Mouse (Mus musculus) hindbrain, embryonic 11.5 days (tissue): ENCODE measurements around the gene Cx3cr1. TPM values are rescaled to one million over a fixed set of nuclear protein-coding genes. Genes with fewer than 3 reads are reported as not detected.

Source experiments
- ATAC-seq: fragments of 200-750 bp; cut with Nextera tagmentation; 2 replicates; pipeline ENCODE4 v1.8.0; 2017; ENCODE audit warnings: mild to moderate bottlenecking, moderate TSS enrichment, moderate library complexity; ENCODE audit not compliant: low FRiP score
- DNase-seq: peaks from one replicate; pipeline ENCODE4 v3.0.0-alpha.2; 2015; ENCODE audit warnings: low spot score
- H3K27ac ChIP-seq: fragments of 300-500 bp; sonication (generic); 2 replicates; pipeline ENCODE4 v1.5.1; 2014; ENCODE audit warnings: mild to moderate bottlenecking, low read depth, low read length
- H3K27me3 ChIP-seq: fragments of 300-500 bp; sonication (generic); 2 replicates; pipeline ENCODE4 v1.6.1; 2014; ENCODE audit warnings: mild to moderate bottlenecking, low read length, moderate library complexity, mixed read lengths; ENCODE audit not compliant: control insufficient read depth, insufficient read depth
- H3K36me3 ChIP-seq: fragments of 300-500 bp; sonication (generic); 2 replicates; pipeline ENCODE4 v1.6.1; 2014; ENCODE audit warnings: mild to moderate bottlenecking, low read length, moderate library complexity, mixed read lengths; ENCODE audit not compliant: control insufficient read depth, insufficient read depth
- H3K4me1 ChIP-seq: fragments of 300-500 bp; sonication (generic); replicated peaks from 2 replicates; pipeline ENCODE4 v1.6.1; 2014; ENCODE audit warnings: low read length, mixed read lengths; ENCODE audit not compliant: control insufficient read depth, insufficient read depth
- H3K4me2 ChIP-seq: fragments of 300-500 bp; sonication (generic); replicated peaks from 2 replicates; pipeline ENCODE4 v1.6.1; 2014; ENCODE audit warnings: mild to moderate bottlenecking, low read depth, low read length
- H3K4me3 ChIP-seq: fragments of 300-500 bp; sonication (generic); 2 replicates; pipeline ENCODE4 v1.5.1; 2014; ENCODE audit warnings: low read depth, low read length
- H3K9ac ChIP-seq: fragments of 300-500 bp; sonication (generic); 2 replicates; pipeline ENCODE4 v1.6.1; 2014; ENCODE audit warnings: low read depth, low read length
- H3K9me3 ChIP-seq: fragments of 300-500 bp; sonication (generic); 2 replicates; pipeline ENCODE4 v1.6.1; 2016; ENCODE audit warnings: low read length; ENCODE audit not compliant: control insufficient read depth
- WGBS: fragments of 180-500 bp; shearing (Covaris S2); extraction: QIAGEN DNeasy Blood & Tissue Kit; methylation state at CpG from one replicate; pipeline ENCODE4 v1.1.7; 2014; 5-methylcytosine and 5-hydroxymethylcytosine counted together
- polyA plus RNA-seq: library from polyadenylated mRNA; unstranded; fragments of >200 nt; fragmentation: Nextera tagmentation; extraction: Ambion mirVana; gene quantifications from 2 replicates; pipeline ENCODE4 v1.2.1, GENCODE M21; 2014

The Cx3cr1 gene
- polyA plus RNA-seq, 1 experiment from 2014 or later, result 7.2 TPM

DNA sequence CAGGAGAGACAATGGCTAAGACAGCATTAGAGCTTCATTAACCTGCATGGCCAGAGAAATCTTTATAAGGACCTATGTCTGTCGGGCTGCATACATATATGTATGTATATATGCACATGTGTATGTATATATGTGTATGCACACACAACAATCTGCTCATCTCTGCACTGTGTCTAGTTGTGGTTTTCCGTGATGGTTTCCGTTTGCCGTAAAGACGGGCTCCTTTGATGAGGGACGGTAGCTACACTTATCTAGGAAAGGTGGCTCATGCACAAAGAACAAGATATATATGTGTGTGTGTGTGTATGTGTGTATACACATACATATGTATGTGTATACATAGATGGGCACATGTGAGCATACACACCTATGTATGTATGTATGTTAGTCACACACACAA lies 39.8 kb downstream of the Cx3cr1 start:
- H3K9ac ChIP-seq, result no peak overlapping the region
- H3K4me1 ChIP-seq, result no peaks in the 10 kb centered on the region
- H3K9me3 ChIP-seq, result no peaks in the 10 kb centered on the region
- no peaks in the 10 kb centered on the region for H3K36me3 ChIP-seq
- DNase-seq (no peak), ATAC-seq (no peak)
- H3K4me3 ChIP-seq, result no peak overlapping the region
- H3K27ac ChIP-seq, result no peak overlapping the region
- 96% methylated on average over 6 of the region's 6 CpGs for WGBS
- H3K4me2 ChIP-seq, result no peak overlapping the region
- H3K27me3 ChIP-seq, result no peaks in the 10 kb centered on the region

DNA sequence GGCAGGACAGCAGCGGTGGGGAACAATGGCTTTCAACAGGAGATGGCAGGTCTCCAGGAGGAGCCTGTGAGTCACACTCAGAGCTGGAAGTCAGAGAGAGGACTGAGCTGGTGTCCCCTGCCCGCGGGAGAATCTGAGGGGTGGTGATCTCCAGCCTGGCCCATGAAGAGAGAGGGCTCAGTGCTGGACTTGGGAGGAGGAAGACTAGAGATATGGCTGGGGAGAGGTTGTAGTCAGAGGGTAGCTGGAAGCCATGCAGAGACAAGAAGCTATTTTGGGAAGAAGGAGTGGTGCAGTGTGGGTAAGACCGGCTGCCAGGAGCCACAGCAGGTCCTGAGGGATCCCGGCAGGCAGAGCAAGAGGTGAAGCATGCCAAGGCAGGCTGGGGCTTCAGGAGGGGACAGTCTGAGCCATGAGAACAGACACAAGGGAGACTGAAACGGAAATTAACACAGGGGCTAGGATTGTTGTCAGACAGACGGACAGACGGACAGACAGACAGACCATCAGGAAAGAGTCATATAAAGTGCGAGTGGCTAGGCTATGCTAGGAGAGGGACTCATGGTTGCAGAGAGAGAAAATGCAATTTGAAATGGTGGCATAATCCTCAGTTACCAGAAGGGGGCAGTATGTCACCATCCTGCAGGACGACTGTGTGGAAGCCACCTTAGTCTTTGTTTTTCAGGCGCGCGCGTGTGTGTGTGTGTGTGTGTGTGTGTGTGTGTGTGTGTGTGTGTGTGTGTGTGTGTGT lies 42.1 kb downstream of the Cx3cr1 start:
- no peak overlapping the region for H3K9ac ChIP-seq
- no peak overlapping the region for H3K4me3 ChIP-seq
- H3K9me3 ChIP-seq, result no peaks in the 10 kb centered on the region
- DNase-seq (peak; percentile 78), ATAC-seq (no peak)
- no peak overlapping the region for H3K27ac ChIP-seq
- H3K27me3 ChIP-seq, result no peaks in the 10 kb centered on the region
- WGBS, result 32% methylated on average over 13 of the region's 14 CpGs
- H3K36me3 ChIP-seq, result no peaks in the 10 kb centered on the region
- no peaks in the 10 kb centered on the region for H3K4me1 ChIP-seq
- H3K4me2 ChIP-seq, result no peak overlapping the region

DNA sequence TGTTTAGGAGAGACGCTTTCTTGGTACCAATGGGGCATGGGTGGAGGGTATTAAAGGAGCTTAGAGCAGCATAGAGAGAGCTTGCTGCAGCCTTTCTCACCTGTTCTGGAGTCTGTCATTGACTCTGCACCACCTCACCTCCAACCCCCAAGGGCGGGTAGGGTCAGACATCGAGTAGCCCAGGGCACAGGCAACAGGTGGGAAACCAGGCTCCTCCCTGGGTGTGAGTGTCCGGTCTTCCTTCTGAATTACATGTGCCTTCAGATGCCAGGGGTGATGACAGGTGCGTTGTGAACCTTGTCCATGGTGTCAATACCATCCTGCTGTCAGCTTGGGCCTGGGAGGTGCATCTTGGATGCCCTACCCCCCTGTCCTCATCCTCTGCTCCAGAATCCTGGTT lies 45.1 kb downstream of the Cx3cr1 start:
- H3K9me3 ChIP-seq, result no peaks in the 10 kb centered on the region
- no peaks in the 10 kb centered on the region for H3K4me1 ChIP-seq
- no peak for DNase-seq
- H3K27me3 ChIP-seq, result no peaks in the 10 kb centered on the region
- H3K4me2 ChIP-seq, result no peak overlapping the region
- H3K27ac ChIP-seq, result no peak overlapping the region
- no peak overlapping the region for H3K4me3 ChIP-seq
- no peak for ATAC-seq
- WGBS, result 86% methylated on average over 5 of the region's 5 CpGs
- H3K36me3 ChIP-seq, result no peaks in the 10 kb centered on the region
- H3K9ac ChIP-seq, result no peak overlapping the region

DNA sequence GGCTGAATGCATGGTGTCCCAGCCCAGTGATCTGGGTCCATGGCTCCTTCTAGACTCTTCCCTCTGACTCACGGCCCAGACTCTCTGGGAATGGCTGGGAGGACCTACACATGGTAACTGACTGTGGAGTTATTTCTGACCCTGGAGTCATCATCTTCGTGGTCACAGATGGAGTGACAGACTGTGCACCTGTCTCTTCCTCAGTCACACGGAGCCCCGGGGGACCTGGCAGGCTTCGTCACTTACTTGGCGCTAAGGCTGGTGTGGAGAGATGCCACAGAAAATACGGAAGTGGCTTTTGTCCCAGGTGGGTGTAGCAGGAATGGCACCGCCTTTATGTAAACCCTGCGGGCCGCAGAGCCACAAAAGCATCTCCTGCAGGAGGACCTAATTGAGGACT lies 45.5 kb downstream of the Cx3cr1 start:
- DNase-seq, result no peak
- 85% methylated on average over 10 of the region's 10 CpGs for WGBS
- H3K27me3 ChIP-seq, result no peaks in the 10 kb centered on the region
- H3K36me3 ChIP-seq, result no peaks in the 10 kb centered on the region
- H3K4me2 ChIP-seq, result no peak overlapping the region
- no peak overlapping the region for H3K27ac ChIP-seq
- no peak for ATAC-seq
- H3K4me3 ChIP-seq, result no peak overlapping the region
- no peaks in the 10 kb centered on the region for H3K9me3 ChIP-seq
- H3K4me1 ChIP-seq, result no peaks in the 10 kb centered on the region
- no peak overlapping the region for H3K9ac ChIP-seq

DNA sequence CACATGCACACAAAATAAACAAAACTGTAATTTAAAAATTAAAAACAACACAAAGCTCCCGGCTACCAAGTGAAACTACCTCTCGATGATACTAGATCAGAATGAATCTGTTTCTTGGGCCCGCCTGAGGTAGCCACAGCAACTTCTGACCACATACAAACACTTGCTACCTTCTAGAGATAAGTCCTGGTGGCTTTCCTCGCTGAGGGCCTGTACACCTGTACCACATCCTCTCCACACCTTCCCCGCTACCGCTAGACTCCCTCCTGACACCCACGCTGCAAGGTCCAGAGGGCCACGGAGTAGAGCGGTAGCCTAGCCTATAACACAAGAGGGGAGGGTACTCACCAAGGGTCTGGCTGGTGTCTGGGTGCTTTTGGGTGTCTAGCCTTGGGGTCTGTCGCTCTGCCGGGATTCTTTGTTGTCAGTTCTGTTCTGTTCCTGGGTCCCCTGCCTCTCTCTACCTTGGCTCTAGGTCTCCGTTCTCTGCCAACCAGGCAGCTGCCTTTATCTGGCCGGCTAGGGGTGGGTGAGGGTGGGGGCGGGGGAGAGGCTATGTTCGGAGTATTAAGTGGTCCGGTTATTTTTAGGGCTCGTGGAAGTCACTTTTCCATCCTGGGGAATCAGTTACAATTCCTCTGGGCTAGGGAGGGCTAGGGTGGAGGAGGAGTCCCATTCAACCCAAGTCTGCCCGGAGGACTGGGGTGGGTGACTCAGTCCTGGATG lies 46.4 kb downstream of the Cx3cr1 start, which contains the start of gene Xirp1:
TSS of gene Xirp1 (minus strand) at position 513 of the 726 bp plus-strand sequence.
- 93% methylated on average over 18 of the region's 18 CpGs for WGBS
- DNase-seq (no peak), ATAC-seq (no peak)
- Histone ChIP-seq H3K27me3 (no peaks in the 10 kb centered on the region), H3K4me2 (no peak within 1 kb of the TSS), H3K9me3 (no peaks in the 10 kb centered on the region), H3K4me1 (no peaks in the 10 kb centered on the region), H3K9ac (no peak within 1 kb of the TSS), H3K27ac (no peak within 1 kb of the TSS), H3K4me3 (no peak within 1 kb of the TSS), H3K36me3 (no peaks in the 10 kb centered on the region)

DNA sequence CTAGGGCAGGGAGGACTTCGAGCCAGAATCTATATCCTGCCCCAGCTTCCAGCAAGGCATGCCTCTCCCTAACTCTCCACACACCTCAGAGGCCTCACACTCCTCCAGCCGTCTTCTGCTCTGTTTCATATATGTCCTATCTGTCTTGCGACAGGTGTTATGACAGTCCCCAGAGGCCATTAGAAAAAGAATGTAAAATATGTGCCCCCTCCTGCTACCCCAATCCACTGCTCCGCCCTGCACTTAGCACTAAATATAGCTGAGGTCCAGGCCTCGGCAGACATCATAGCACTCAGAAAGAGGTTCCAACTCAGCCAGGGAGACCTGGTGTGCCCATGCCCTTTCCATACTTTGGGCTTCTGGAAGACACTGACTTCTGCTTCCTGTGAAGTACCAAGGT lies 48.5 kb downstream of the Cx3cr1 start:
- Histone ChIP-seq H3K4me2 (no peak overlapping the region), H3K9me3 (no peaks in the 10 kb centered on the region), H3K9ac (no peak overlapping the region), H3K27ac (no peak overlapping the region), H3K36me3 (no peaks in the 10 kb centered on the region), H3K4me1 (no peaks in the 10 kb centered on the region; the same call in 1 of the 2 replicates), H3K4me3 (no peak overlapping the region), H3K27me3 (no peaks in the 10 kb centered on the region)
- WGBS, result 72% methylated on average over 5 of the region's 5 CpGs
- DNase-seq (no peak), ATAC-seq (no peak)

DNA sequence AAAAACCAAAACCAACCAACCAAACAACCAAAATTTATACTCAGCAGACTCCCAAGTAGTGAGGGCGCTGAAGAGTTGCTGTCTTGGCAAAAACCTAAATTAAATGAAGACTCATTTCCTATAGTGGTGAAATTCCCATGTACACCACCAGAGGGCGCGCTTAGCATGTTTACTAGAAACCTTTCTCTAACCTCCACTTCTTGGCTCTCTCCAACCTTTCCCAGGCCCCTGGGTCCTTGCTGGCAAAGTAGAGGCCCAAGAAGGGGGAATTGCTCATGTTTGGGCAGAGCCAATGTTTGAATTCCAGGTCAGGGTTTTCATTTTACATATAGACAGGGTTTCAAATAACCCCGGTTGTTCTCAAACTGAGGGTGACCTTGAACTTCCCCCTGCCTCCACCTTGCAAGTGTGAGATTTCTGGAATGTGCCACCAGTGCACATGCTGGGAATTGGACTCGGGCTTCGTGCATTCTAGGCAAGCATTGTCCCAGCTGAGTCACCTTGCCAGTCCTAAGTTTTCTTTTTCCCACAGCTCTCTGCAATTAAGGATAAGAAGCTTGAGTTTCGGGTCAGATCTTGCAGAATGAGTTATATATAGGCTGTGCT lies 49.3 kb downstream of the Cx3cr1 start:
- Histone ChIP-seq H3K9ac (no peak overlapping the region), H3K36me3 (no peaks in the 10 kb centered on the region), H3K4me2 (no peak overlapping the region), H3K9me3 (no peaks in the 10 kb centered on the region), H3K4me3 (no peak overlapping the region), H3K4me1 (no peaks in the 10 kb centered on the region; the same call in 1 of the 2 replicates), H3K27me3 (no peaks in the 10 kb centered on the region), H3K27ac (no peak overlapping the region)
- DNase-seq (peak; percentile 82), ATAC-seq (no peak)
- 43% methylated on average over 7 of the region's 7 CpGs for WGBS

DNA sequence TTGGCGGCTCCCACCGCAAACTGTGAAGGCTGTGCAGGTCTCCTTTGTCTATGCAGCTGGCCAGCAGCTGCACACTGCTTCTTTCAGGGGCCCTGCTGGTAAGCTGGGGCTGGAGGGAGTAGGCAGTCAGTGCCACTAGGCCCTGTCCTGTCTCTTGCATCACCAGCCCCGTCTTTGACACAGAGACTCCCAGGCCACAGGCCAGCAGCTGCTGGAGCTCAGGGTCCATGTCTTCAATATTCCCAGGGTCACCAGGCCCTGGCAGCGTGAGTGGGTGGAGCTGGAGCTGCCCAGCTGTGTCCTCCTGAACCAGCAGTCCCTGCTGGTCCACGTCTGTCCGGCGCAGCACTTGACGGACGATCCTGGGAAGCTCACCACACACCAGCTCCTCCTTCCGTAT lies 52.7 kb downstream of the Cx3cr1 start:
- no peak for DNase-seq
- H3K9me3 ChIP-seq, result no peaks in the 10 kb centered on the region
- WGBS, result 67% methylated on average over 10 of the region's 10 CpGs
- H3K4me3 ChIP-seq, result no peak overlapping the region
- no peaks in the 10 kb centered on the region for H3K36me3 ChIP-seq
- no peaks in the 10 kb centered on the region for H3K27me3 ChIP-seq
- H3K27ac ChIP-seq, result no peak overlapping the region; the same call in 1 of the 2 replicates
- ATAC-seq, result no peak
- H3K4me2 ChIP-seq, result no peak overlapping the region
- H3K9ac ChIP-seq, result no peak overlapping the region
- no peaks in the 10 kb centered on the region; the same call in 1 of the 2 replicates for H3K4me1 ChIP-seq
